Mouse (Mus musculus) heart, embryonic 11.5 days (tissue): ENCODE results near the gene Rrp1b. TPM values are rescaled to one million over a fixed set of nuclear protein-coding genes. Genes with fewer than 3 reads are reported as not detected.
"Not testable (repeated sequence)": the region's sequence is repeated elsewhere in the genome, so short reads cannot be mapped to it uniquely, and the experiment has no call there.

Source experiments
- ATAC-seq: fragments of 200-750 bp; cut with Nextera tagmentation; replicated peaks from 2 replicates; pipeline ENCODE4 v1.8.0; 2017; ENCODE audit warnings: moderate library complexity; ENCODE audit not compliant: insufficient number of reproducible peaks, low FRiP score, low TSS enrichment
- H3K27ac ChIP-seq: fragments of 300-500 bp; sonication (generic); 2 replicates; pipeline ENCODE4 v1.5.1; 2014; ENCODE audit warnings: mild to moderate bottlenecking, low read depth, low read length
- H3K27me3 ChIP-seq: fragments of 300-500 bp; sonication (generic); 2 replicates; pipeline ENCODE4 v1.6.1; 2014; ENCODE audit warnings: mild to moderate bottlenecking, low read length, mixed read lengths; ENCODE audit not compliant: control insufficient read depth, insufficient read depth
- H3K36me3 ChIP-seq: fragments of 300-500 bp; sonication (generic); 2 replicates; pipeline ENCODE4 v1.6.1; 2014; ENCODE audit warnings: mild to moderate bottlenecking, low read length, moderate library complexity, mixed read lengths; ENCODE audit not compliant: control insufficient read depth, insufficient read depth
- H3K4me1 ChIP-seq: fragments of 300-500 bp; sonication (generic); 2 replicates; pipeline ENCODE4 v1.6.1; 2014; ENCODE audit warnings: low read length; ENCODE audit not compliant: control insufficient read depth, insufficient read depth
- H3K4me2 ChIP-seq: fragments of 300-500 bp; sonication (generic); 2 replicates; pipeline ENCODE4 v1.6.1; 2014; ENCODE audit warnings: mild to moderate bottlenecking, moderate library complexity
- H3K4me3 ChIP-seq: fragments of 300-500 bp; sonication (generic); 2 replicates; pipeline ENCODE4 v1.5.1; 2014; ENCODE audit warnings: low read depth, low read length
- H3K9ac ChIP-seq: fragments of 300-500 bp; sonication (generic); 2 replicates; pipeline ENCODE4 v1.6.1; 2014; ENCODE audit warnings: mild to moderate bottlenecking, low read depth, low read length, moderate library complexity
- H3K9me3 ChIP-seq: fragments of 300-500 bp; sonication (generic); replicated peaks from 2 replicates; pipeline ENCODE4 v1.6.1; 2016; ENCODE audit warnings: low read length; ENCODE audit not compliant: control insufficient read depth
- WGBS: fragments of 180-500 bp; shearing (Covaris S2); extraction: QIAGEN DNeasy Blood & Tissue Kit; methylation state at CpG from one replicate; pipeline ENCODE4 v1.1.7; 2014; ENCODE audit not compliant: insufficient replicate concordance; 5-methylcytosine and 5-hydroxymethylcytosine counted together
- polyA plus RNA-seq: library from polyadenylated mRNA; unstranded; fragments of >200 nt; fragmentation: Nextera tagmentation; extraction: Ambion mirVana; gene quantifications from 2 replicates; pipeline ENCODE4 v1.2.1, GENCODE M21; 2014

The Rrp1b gene
- polyA plus RNA-seq, 1 experiment from 2014 or later: 44.3 TPM

GRCm38 (mm10) chr17:32099574-32099942, 63.7 kb downstream of the Rrp1b start:
- peaks cover 9% of the 10 kb centered on the region; the same call in 1 of the 2 replicates for H3K4me1 ChIP-seq
- 0 out of 2 replicates have a peak overlapping the region, but pooled peaks have one; percentile 1 for H3K27ac ChIP-seq
- peak overlapping the region; percentile 43 for H3K4me3 ChIP-seq
- H3K27me3 ChIP-seq: peaks cover 8% of the 10 kb centered on the region
- peak overlapping the region; percentile 61; the same call in 1 of the 2 replicates for H3K9ac ChIP-seq
- H3K9me3 ChIP-seq: no peaks in the 10 kb centered on the region
- no peaks in the 10 kb centered on the region for H3K36me3 ChIP-seq
- peak overlapping the region; percentile 79 for H3K4me2 ChIP-seq
- no peak for ATAC-seq
- WGBS: 32% methylated on average over 8 of the region's 8 CpGs

- H3K4me1 ChIP-seq: peaks cover 9% of the 10 kb centered on the region; the same call in 1 of the 2 replicates
- H3K36me3 ChIP-seq: no peaks in the 10 kb centered on the region
- 0 out of 2 replicates have a peak overlapping the region, but pooled peaks have one; percentile 1 for H3K27ac ChIP-seq
- H3K4me2 ChIP-seq: peak overlapping the region; percentile 79
- no peaks in the 10 kb centered on the region for H3K9me3 ChIP-seq
- under 1% methylated on average over 44 of the region's 44 CpGs for WGBS
- peaks cover 8% of the 10 kb centered on the region for H3K27me3 ChIP-seq
- ATAC-seq: peak; percentile 87
- peak overlapping the region; percentile 61 for H3K9ac ChIP-seq
- H3K4me3 ChIP-seq: peak overlapping the region; percentile 43
Observed at GRCm38 (mm10) chr17:32099943-32100586, 64.2 kb downstream of the Rrp1b start.

- ATAC-seq: no peak
- Histone ChIP-seq H3K27ac (no peak overlapping the region), H3K4me1 (peaks cover 9% of the 10 kb centered on the region; the same call in 1 of the 2 replicates)
Observed at GRCm38 (mm10) chr17:32103054-32103453, 67.2 kb downstream of the Rrp1b start.

GRCm38 (mm10) chr17:32106358-32106757, 70.5 kb downstream of the Rrp1b start:
- 44% methylated on average over 2 of the region's 2 CpGs for WGBS
- Histone ChIP-seq H3K9ac (no peak overlapping the region), H3K27ac (no peak overlapping the region), H3K36me3 (no peaks in the 10 kb centered on the region), H3K4me1 (no peaks in the 10 kb centered on the region), H3K4me2 (no peak overlapping the region), H3K4me3 (no peak overlapping the region), H3K27me3 (no peaks in the 10 kb centered on the region), H3K9me3 (no peaks in the 10 kb centered on the region)
- ATAC-seq: no peak

More at GRCm38 (mm10) chr17:32103054-32103453, 67.2 kb downstream of the Rrp1b start:
- no peaks in the 10 kb centered on the region for H3K36me3 ChIP-seq
- H3K4me2 ChIP-seq: no peak overlapping the region
- H3K4me3 ChIP-seq: no peak overlapping the region
- no peak overlapping the region for H3K9ac ChIP-seq
- peaks cover 6% of the 10 kb centered on the region; the same call in 1 of the 2 replicates for H3K27me3 ChIP-seq
- H3K9me3 ChIP-seq: no peaks in the 10 kb centered on the region
- WGBS: 15% methylated on average over 4 of the region's 4 CpGs

- H3K36me3 ChIP-seq: no peaks in the 10 kb centered on the region
- no peak overlapping the region for H3K4me3 ChIP-seq
- H3K4me1 ChIP-seq: peaks cover under 1% of the 10 kb centered on the region; the same call in 1 of the 2 replicates
- H3K27me3 ChIP-seq: peaks cover 2% of the 10 kb centered on the region; the same call in 1 of the 2 replicates
- H3K9me3 ChIP-seq: no peaks in the 10 kb centered on the region
- ATAC-seq: no peak
- peak overlapping the region; percentile 75 for H3K27ac ChIP-seq
- H3K9ac ChIP-seq: no peak overlapping the region
- WGBS: 57% methylated on average over 5 of the region's 5 CpGs
- H3K4me2 ChIP-seq: no peak overlapping the region
Observed at GRCm38 (mm10) chr17:32107877-32108276, 72.0 kb downstream of the Rrp1b start.

GRCm38 (mm10) chr17:32108320-32109011, 72.6 kb downstream of the Rrp1b start:
- H3K27ac ChIP-seq: peak overlapping the region; percentile 75
- not testable (repeated sequence) for H3K27me3 ChIP-seq, H3K36me3 ChIP-seq, H3K4me2 ChIP-seq, H3K9me3 ChIP-seq, H3K4me3 ChIP-seq, H3K4me1 ChIP-seq, H3K9ac ChIP-seq
- WGBS: 62% methylated on average over 5 of the region's 5 CpGs
- 0 out of 2 replicates have a peak, but pooled peaks have one; percentile 29 for ATAC-seq

- Histone ChIP-seq H3K4me2 (no peak overlapping the region), H3K36me3 (no peaks in the 10 kb centered on the region), H3K4me3 (no peak overlapping the region), H3K4me1 (peaks cover 7% of the 10 kb centered on the region), H3K9ac (0 out of 2 replicates have a peak overlapping the region, but pooled peaks have one; percentile 52), H3K9me3 (no peaks in the 10 kb centered on the region), H3K27me3 (peaks cover 4% of the 10 kb centered on the region; the same call in 1 of the 2 replicates), H3K27ac (peak overlapping the region; percentile 62)
- no peak for ATAC-seq
- WGBS: 61% methylated on average over 6 of the region's 6 CpGs
Observed at GRCm38 (mm10) chr17:32109201-32109940, 73.5 kb downstream of the Rrp1b start.

- Histone ChIP-seq H3K27me3 (peaks cover 6% of the 10 kb centered on the region; the same call in 1 of the 2 replicates), H3K27ac (no peak overlapping the region), H3K4me1 (peaks cover 8% of the 10 kb centered on the region), H3K36me3 (no peaks in the 10 kb centered on the region), H3K9ac (no peak overlapping the region), H3K4me3 (no peak overlapping the region), H3K4me2 (no peak overlapping the region), H3K9me3 (no peaks in the 10 kb centered on the region)
- ATAC-seq: no peak
- 65% methylated on average over 2 of the region's 2 CpGs for WGBS
Observed at GRCm38 (mm10) chr17:32110424-32110823, 74.5 kb downstream of the Rrp1b start.
